14 mouse cellular contexts compared by ENCODE assay signal in the genomic region with DNA sequence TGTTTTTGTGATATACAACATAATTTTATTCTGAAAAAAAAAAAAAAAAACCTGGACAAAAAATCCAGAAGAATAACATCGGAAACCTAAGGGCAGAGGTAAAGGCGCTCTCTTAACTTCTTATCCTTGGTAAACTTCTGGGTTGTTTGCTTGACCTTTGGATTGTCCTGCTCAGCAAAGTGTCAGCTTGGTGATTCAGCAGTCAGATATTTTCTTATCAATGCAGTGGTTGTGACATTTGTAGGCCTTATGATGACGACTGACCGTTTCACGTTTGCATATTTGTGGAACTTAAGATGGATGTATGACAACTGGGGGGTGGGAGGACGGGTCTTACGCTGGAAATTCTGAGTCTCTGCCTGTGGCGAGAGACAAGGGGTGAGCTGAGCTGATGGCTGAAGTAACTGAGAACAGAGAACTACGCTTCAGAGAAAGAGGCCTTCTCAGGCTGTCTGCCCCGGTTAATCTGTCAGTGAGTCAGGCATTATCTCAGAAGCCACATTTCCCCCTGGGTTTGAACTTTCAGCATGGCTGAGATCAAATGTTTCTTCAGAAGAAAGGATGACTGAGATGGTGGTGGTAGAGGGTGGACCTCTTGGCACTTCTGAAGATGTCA.
DNase-seq lines count a peak whose midpoint lies in the region; ATAC-seq and TF ChIP-seq lines count a peak whose summit lies in the region.
"Had no signal": no experiment of that assay in that cellular context is flagged by ENCODE, and none has a peak within 500 bp of the region (broad histone marks: within the 10 kb centered on the region; RNA-seq: fewer than 3 reads in every experiment).

No protein-coding gene starts in this region.

- peaks cover 3% of the 10 kb centered on the region for H3K4me1 ChIP-seq in testis, adult 2 months (ENCODE audit: control insufficient read depth, insufficient read depth, low read length)
- peaks cover 45% of the 10 kb centered on the region for H3K4me1 ChIP-seq in liver, embryonic 12.5 days

- peak; percentile 20 for DNase-seq in adrenal gland, postnatal 10 days
- DNase-seq in adrenal gland, adult 8-10 months: no peak
- DNase-seq in testis, postnatal 14 days (ENCODE audit: low spot score): no peak
- DNase-seq in yolk sac, embryonic 10.5 days (ENCODE audit: low spot score): peak; percentile 82
- no peak for DNase-seq in right cerebral cortex, postnatal 10 days (ENCODE audit: low spot score in 2 of 2)
- no peak for DNase-seq in cerebellum, postnatal 14 days
- DNase-seq: left cerebral cortex, postnatal 4 days; lung, postnatal 14 days; right cerebral cortex, postnatal 14 days; thymus, postnatal 25 days had no signal

- H3K4me2 ChIP-seq in liver, embryonic 12.5 days: peak overlapping the region; percentile 61
- H3K4me2 ChIP-seq: hindbrain, embryonic 14.5 days; neural tube, embryonic 15.5 days had no signal

- 7% methylated on average over 10 of the region's 10 CpGs for WGBS in liver, embryonic 12.5 days (ENCODE audit: insufficient replicate concordance)

- ATAC-seq in liver, embryonic 12.5 days: peak; percentile 88

- no peak for TF ChIP-seq CTCF in testis, adult 2 months (IDR thresholded peaks at IDR 0.05; ENCODE audit: control insufficient read depth, insufficient read depth, insufficient replicate concordance, low read depth, low read length)

- no peak overlapping the region for H3K27ac ChIP-seq in testis, adult 2 months (ENCODE audit: control insufficient read depth, insufficient read depth, low read depth, low read length)
- peak overlapping the region; percentile 84 for H3K27ac ChIP-seq in liver, embryonic 12.5 days
- H3K27ac ChIP-seq: hindbrain, embryonic 14.5 days; neural tube, embryonic 15.5 days had no signal

- peak overlapping the region; percentile 54 for H3K4me3 ChIP-seq in testis, adult 2 months (ENCODE audit: control insufficient read depth, low read depth, low read length)
- peak overlapping the region; percentile 6; the same call in 1 of the 2 replicates for H3K4me3 ChIP-seq in liver, embryonic 12.5 days
- H3K4me3 ChIP-seq: neural tube, embryonic 15.5 days had no signal

- no peaks in the 10 kb centered on the region for H3K9me3 ChIP-seq in liver, embryonic 12.5 days (replicated peaks)
- H3K9me3 ChIP-seq: neural tube, embryonic 15.5 days had no signal

- H3K9ac ChIP-seq in liver, embryonic 12.5 days: peak overlapping the region; percentile 45
- H3K9ac ChIP-seq: hindbrain, embryonic 14.5 days; neural tube, embryonic 15.5 days had no signal

- no peaks in the 10 kb centered on the region for H3K27me3 ChIP-seq in testis, adult 2 months (ENCODE audit: control insufficient read depth, insufficient read depth, low read length)
- 0 out of 2 replicates have a peak, but pooled peaks cover 4% of the 10 kb centered on the region for H3K27me3 ChIP-seq in liver, embryonic 12.5 days (replicated peaks)
- H3K27me3 ChIP-seq: neural tube, embryonic 15.5 days had no signal

- TF ChIP-seq POLR2A in testis, adult 2 months (IDR thresholded peaks at IDR 0.05; ENCODE audit: control insufficient read depth, low read depth, low read length): no peak

- no peaks in the 10 kb centered on the region for H3K36me3 ChIP-seq in testis, adult 2 months (ENCODE audit: control insufficient read depth, insufficient read depth, low read length)
- no peaks in the 10 kb centered on the region for H3K36me3 ChIP-seq in liver, embryonic 12.5 days
- H3K36me3 ChIP-seq: neural tube, embryonic 15.5 days had no signal

Comparison
In these comparisons a context has a peak if more than half of its experiments do, and no peak if none do; other contexts are left out.
1. DNase-seq: peak in adrenal gland, postnatal 10 days (single experiment) and yolk sac, embryonic 10.5 days (single experiment); none in adrenal gland, adult 8-10 months (single experiment), testis, postnatal 14 days (single experiment), right cerebral cortex, postnatal 10 days (0 of 2) and cerebellum, postnatal 14 days (0 of 2).